Mouse (Mus musculus): ENCODE results near the gene Gm5617. TPM values are rescaled to one million over a fixed set of nuclear protein-coding genes. Genes with fewer than 3 reads are reported as not detected.
"Not testable (repeated sequence)": the region's sequence is repeated elsewhere in the genome, so short reads cannot be mapped to it uniquely, and the experiment has no call there.

Gm5617 gene
- polyA plus RNA-seq, 1 experiment from 2014 or later: 26.9 TPM

- WGBS: 82% methylated on average over 1 of the region's 1 CpGs
Measured at GRCm38 (mm10) chr9:48515332-48515731, 20.1 kb downstream of the Gm5617 start.

GRCm38 (mm10) chr9:48516615-48517371 is 21.6 kb downstream of the Gm5617 start:
- WGBS: 82% methylated on average over 11 of the region's 11 CpGs
- H3K4me3 ChIP-seq: no peak overlapping the region
- no peaks in the 10 kb centered on the region for H3K27me3 ChIP-seq (ENCODE audit: low read depth, poor library complexity, severe bottlenecking)
- no peak overlapping the region for H3K27ac ChIP-seq
- no peak for DNase-seq (ENCODE audit: low spot score)
- H3K9me3 ChIP-seq (replicated peaks): no peaks in the 10 kb centered on the region
- peaks cover 13% of the 10 kb centered on the region for H3K4me1 ChIP-seq
- H3K36me3 ChIP-seq: no peaks in the 10 kb centered on the region

More at GRCm38 (mm10) chr9:48515332-48515731, 20.1 kb downstream of the Gm5617 start:
- Histone ChIP-seq H3K4me1 (peaks cover 13% of the 10 kb centered on the region), H3K27me3 (ENCODE audit: low read depth, poor library complexity, severe bottlenecking) (no peaks in the 10 kb centered on the region), H3K27ac (no peak overlapping the region), H3K36me3 (no peaks in the 10 kb centered on the region), H3K4me3 (no peak overlapping the region), H3K9me3 (replicated peaks) (no peaks in the 10 kb centered on the region)
- DNase-seq (ENCODE audit: low spot score): no peak

GRCm38 (mm10) chr9:48517372-48518130 is 22.3 kb downstream of the Gm5617 start:
- Histone ChIP-seq H3K27ac (no peak overlapping the region; the same call in 1 of the 2 replicates), H3K4me3 (no peak overlapping the region), H3K9me3 (replicated peaks) (no peaks in the 10 kb centered on the region), H3K36me3 (no peaks in the 10 kb centered on the region), H3K27me3 (ENCODE audit: low read depth, poor library complexity, severe bottlenecking) (no peaks in the 10 kb centered on the region), H3K4me1 (peaks cover 13% of the 10 kb centered on the region)
- 70% methylated on average over 19 of the region's 19 CpGs for WGBS
- no peak for DNase-seq (ENCODE audit: low spot score)

GRCm38 (mm10) chr9:48520405-48520804 is 25.2 kb downstream of the Gm5617 start:
- not testable (repeated sequence) for H3K4me3 ChIP-seq; H3K36me3 ChIP-seq; H3K27ac ChIP-seq; H3K9me3 ChIP-seq (replicated peaks); H3K27me3 ChIP-seq (ENCODE audit: low read depth, poor library complexity, severe bottlenecking); DNase-seq (ENCODE audit: low spot score)
- H3K4me1 ChIP-seq: peaks cover 13% of the 10 kb centered on the region
- WGBS: 60% methylated on average over 3 of the region's 7 CpGs

- Histone ChIP-seq H3K4me3 (no peak overlapping the region), H3K27me3 (ENCODE audit: low read depth, poor library complexity, severe bottlenecking) (no peaks in the 10 kb centered on the region), H3K9me3 (replicated peaks) (no peaks in the 10 kb centered on the region), H3K4me1 (no peaks in the 10 kb centered on the region), H3K27ac (no peak overlapping the region), H3K36me3 (no peaks in the 10 kb centered on the region)
- 7% methylated on average over 1 of the region's 1 CpGs for WGBS
- DNase-seq (ENCODE audit: low spot score): no peak
Measured at GRCm38 (mm10) chr9:48525566-48525965, 30.3 kb downstream of the Gm5617 start.

- H3K4me1 ChIP-seq: no peaks in the 10 kb centered on the region
- 91% methylated on average over 4 of the region's 4 CpGs for WGBS
- no peaks in the 10 kb centered on the region for H3K36me3 ChIP-seq
- no peak overlapping the region for H3K27ac ChIP-seq
- no peak overlapping the region for H3K4me3 ChIP-seq
- H3K27me3 ChIP-seq (ENCODE audit: low read depth, poor library complexity, severe bottlenecking): no peaks in the 10 kb centered on the region
- no peak for DNase-seq (ENCODE audit: low spot score)
- H3K9me3 ChIP-seq (replicated peaks): no peaks in the 10 kb centered on the region
Measured at GRCm38 (mm10) chr9:48526520-48526919, 31.3 kb downstream of the Gm5617 start.

- WGBS: 89% methylated on average over 4 of the region's 4 CpGs
- Histone ChIP-seq H3K27ac (no peak overlapping the region), H3K36me3 (no peaks in the 10 kb centered on the region), H3K4me1 (peaks cover 4% of the 10 kb centered on the region), H3K4me3 (no peak overlapping the region), H3K27me3 (ENCODE audit: low read depth, poor library complexity, severe bottlenecking) (no peaks in the 10 kb centered on the region), H3K9me3 (replicated peaks) (no peaks in the 10 kb centered on the region)
- DNase-seq (ENCODE audit: low spot score): no peak
Measured at GRCm38 (mm10) chr9:48531294-48531693, 36.1 kb downstream of the Gm5617 start.

GRCm38 (mm10) chr9:48532203-48532602 is 37.0 kb downstream of the Gm5617 start:
- H3K4me3 ChIP-seq: no peak overlapping the region
- WGBS: 75% methylated on average over 3 of the region's 3 CpGs
- no peaks in the 10 kb centered on the region for H3K27me3 ChIP-seq (ENCODE audit: low read depth, poor library complexity, severe bottlenecking)
- no peak overlapping the region for H3K27ac ChIP-seq
- H3K4me1 ChIP-seq: peaks cover 10% of the 10 kb centered on the region
- H3K9me3 ChIP-seq (replicated peaks): no peaks in the 10 kb centered on the region
- H3K36me3 ChIP-seq: no peaks in the 10 kb centered on the region
- no peak for DNase-seq (ENCODE audit: low spot score)

- no peaks in the 10 kb centered on the region for H3K36me3 ChIP-seq
- no peaks in the 10 kb centered on the region for H3K27me3 ChIP-seq (ENCODE audit: low read depth, poor library complexity, severe bottlenecking)
- H3K27ac ChIP-seq: no peak overlapping the region
- 92% methylated on average over 2 of the region's 2 CpGs for WGBS
- peaks cover 10% of the 10 kb centered on the region for H3K4me1 ChIP-seq
- H3K4me3 ChIP-seq: no peak overlapping the region
- DNase-seq (ENCODE audit: low spot score): no peak
- no peaks in the 10 kb centered on the region for H3K9me3 ChIP-seq (replicated peaks)
Measured at GRCm38 (mm10) chr9:48532730-48533129, 37.5 kb downstream of the Gm5617 start.

- Histone ChIP-seq H3K4me1 (peaks cover 23% of the 10 kb centered on the region), H3K27me3 (ENCODE audit: low read depth, poor library complexity, severe bottlenecking) (0 out of 2 replicates have a peak, but pooled peaks cover 6% of the 10 kb centered on the region), H3K4me3 (no peak overlapping the region), H3K36me3 (no peaks in the 10 kb centered on the region), H3K9me3 (replicated peaks) (no peaks in the 10 kb centered on the region; the same call in 1 of the 2 replicates), H3K27ac (no peak overlapping the region)
- 60% methylated on average over 1 of the region's 1 CpGs for WGBS
- no peak for DNase-seq (ENCODE audit: low spot score)
Measured at GRCm38 (mm10) chr9:48536414-48536813, 41.2 kb downstream of the Gm5617 start.

GRCm38 (mm10) chr9:48537616-48538015 is 42.4 kb downstream of the Gm5617 start:
- not testable (repeated sequence) for H3K27me3 ChIP-seq (ENCODE audit: low read depth, poor library complexity, severe bottlenecking); H3K9me3 ChIP-seq (replicated peaks); H3K36me3 ChIP-seq; H3K4me3 ChIP-seq; DNase-seq (ENCODE audit: low spot score)
- peaks cover 23% of the 10 kb centered on the region for H3K4me1 ChIP-seq
- whole genome bisulfite sequencing: 32% methylated on average over 1 of the region's 1 CpGs
- peak overlapping the region; percentile 76; the same call in 1 of the 2 replicates for H3K27ac ChIP-seq

- DNase-seq (ENCODE audit: low spot score): peak; percentile 45
- H3K36me3 ChIP-seq: no peaks in the 10 kb centered on the region
- WGBS: 1% methylated on average over 17 of the region's 17 CpGs
- 0 out of 2 replicates have a peak, but pooled peaks cover 6% of the 10 kb centered on the region for H3K27me3 ChIP-seq (ENCODE audit: low read depth, poor library complexity, severe bottlenecking)
- no peaks in the 10 kb centered on the region; the same call in 1 of the 2 replicates for H3K9me3 ChIP-seq (replicated peaks)
- H3K27ac ChIP-seq: peak overlapping the region; percentile 76
- H3K4me3 ChIP-seq: peak overlapping the region; percentile 42
- peaks cover 23% of the 10 kb centered on the region for H3K4me1 ChIP-seq
Measured at GRCm38 (mm10) chr9:48538044-48538645, 42.9 kb downstream of the Gm5617 start.

GRCm38 (mm10) chr9:48538688-48539087 is 43.4 kb downstream of the Gm5617 start:
- H3K9me3 ChIP-seq (replicated peaks): no peaks in the 10 kb centered on the region; the same call in 1 of the 2 replicates
- H3K4me1 ChIP-seq: peaks cover 23% of the 10 kb centered on the region
- no peaks in the 10 kb centered on the region for H3K36me3 ChIP-seq
- peak overlapping the region; percentile 76 for H3K27ac ChIP-seq
- DNase-seq (ENCODE audit: low spot score): peak; percentile 67
- 10% methylated on average over 12 of the region's 12 CpGs for WGBS
- peak overlapping the region; percentile 42 for H3K4me3 ChIP-seq
- 0 out of 2 replicates have a peak, but pooled peaks cover 6% of the 10 kb centered on the region for H3K27me3 ChIP-seq (ENCODE audit: low read depth, poor library complexity, severe bottlenecking)
